Mouse (Mus musculus): ENCODE results near the gene Stpg4.

The Stpg4 gene

DNA sequence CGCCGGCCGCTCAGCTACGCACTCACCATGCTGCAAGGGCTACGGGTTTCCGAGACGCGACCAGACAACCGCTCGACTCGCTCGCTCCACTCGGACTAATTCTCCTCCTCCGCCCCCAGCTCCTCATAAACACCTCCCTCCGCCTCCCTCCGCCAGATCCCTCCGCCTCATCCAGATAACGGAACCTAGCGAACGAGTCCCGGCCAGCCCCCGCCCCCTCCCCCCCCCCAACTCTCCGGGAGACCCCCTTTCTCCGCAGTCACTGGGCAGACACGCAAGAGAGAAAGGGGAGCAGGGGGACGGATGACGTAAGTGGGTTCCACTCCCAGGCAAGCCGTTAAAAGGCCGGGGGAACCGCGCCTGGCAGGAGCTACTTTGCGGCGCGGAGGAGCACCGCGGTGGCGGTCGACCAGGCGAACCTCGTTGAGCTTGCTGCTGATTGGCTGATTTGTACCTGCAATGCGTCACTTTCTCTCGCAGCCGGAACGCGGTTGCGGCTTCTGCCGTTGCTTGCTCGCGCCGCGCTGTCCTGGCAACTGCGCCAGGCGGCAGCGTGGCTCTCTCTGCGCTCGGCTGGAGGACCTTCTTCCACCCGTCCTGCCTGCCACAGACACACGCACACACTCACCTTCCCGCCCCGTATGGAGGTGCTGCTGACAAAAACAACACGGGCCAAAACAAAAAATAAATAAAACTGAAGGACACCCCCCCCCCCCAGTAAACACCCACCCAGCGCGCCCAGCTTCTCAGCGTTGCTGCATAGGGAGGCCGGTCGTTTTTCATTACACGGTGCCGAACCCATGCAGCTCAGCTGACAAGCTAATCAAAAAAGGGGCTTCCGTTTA is 19.4 kb upstream of the Stpg4 start, which contains the start of gene Calm2:
Gene Calm2 (minus strand): TSS at position 169 of the 845 bp plus-strand sequence.
- peak; percentile 97 for DNase-seq

DNA sequence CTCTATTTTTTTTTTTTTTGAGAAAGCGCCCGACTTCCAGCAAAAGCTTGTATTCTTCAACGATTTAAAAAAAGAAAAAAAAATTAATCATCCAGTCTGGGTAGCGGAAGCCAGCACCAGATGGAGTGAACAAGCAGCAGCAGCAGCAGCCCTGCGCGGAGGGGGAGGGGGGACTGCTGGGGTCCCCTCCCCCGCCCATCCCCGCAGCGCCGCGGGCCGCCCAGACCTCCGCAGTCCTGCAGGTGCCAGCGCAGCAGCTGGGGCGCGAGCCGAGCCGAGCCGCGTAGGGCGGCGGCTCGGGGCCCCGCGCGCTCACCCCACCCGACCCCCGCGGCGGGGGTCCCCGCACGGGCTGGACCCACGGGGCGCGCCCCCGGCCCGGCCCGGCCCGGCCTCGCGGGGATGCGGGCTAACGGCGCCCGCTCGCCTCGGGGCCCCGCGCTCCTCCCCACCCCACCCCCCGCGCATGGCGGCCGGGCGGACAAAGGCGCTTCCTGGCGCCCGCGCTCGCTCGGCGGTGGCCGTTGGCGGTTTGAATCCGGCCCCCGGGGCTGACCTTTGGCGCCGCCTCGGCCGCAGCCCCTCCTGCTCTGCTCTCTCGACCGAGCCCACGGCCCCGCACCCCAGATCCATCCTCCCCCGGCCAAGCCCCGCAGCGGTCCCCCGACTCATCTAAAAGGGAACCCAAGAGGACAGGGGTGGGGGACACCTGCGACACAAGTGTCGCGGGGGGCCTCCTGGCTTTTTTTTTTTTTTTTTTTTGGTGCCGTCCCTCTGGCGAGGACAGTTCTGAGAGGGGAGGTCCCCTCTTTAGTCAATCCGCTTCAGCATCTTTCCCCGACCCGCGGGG is 18.6 kb upstream of the Stpg4 start:
- DNase-seq, result peak; percentile 81

DNA sequence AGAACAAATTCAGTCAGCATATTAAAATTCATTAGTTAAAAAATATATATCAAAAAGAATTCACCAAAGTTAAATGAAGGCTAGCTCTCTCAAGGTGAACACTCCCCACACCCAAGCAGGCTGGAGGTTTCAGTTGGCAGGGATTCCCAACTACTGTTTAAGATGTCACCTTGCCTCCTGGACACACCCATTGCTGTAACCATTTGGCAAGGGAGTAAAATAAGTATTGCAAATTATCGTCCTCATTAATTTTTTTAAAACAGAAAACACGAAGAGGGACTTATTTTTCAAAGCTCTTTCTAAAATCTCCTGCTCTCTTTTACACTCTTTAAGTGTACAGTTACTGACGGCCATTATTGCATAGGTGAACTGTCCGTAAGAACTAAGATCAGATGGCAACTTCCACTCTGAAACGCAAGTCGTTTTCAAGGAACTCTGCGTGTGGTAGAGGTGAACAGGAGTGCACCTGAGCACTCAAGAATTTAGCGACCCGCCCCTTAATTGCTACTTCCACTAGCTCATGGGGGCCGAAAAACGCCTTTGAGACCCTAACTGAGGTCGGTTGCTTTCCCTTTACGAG is 17.9 kb upstream of the Stpg4 start:
- no peak for DNase-seq

DNA sequence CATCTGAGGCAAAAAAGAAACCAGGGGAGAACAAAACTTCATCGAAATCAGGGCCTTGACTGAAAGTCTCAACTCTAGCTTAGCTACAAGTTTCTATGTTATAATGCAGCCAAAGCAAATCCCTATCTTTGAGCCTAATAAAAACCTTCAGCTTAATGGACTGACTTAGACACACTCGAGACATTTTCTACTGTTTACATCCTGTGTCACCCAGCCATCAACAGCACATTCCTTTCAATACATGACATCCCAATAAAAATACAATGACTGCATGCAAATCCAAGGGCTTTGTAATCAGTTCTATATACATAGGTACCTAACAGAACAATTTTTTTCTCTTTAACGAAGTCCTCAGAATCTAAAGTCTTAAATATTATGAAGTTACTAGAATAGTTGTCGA is 17.2 kb upstream of the Stpg4 start:
- no peak for DNase-seq

DNA sequence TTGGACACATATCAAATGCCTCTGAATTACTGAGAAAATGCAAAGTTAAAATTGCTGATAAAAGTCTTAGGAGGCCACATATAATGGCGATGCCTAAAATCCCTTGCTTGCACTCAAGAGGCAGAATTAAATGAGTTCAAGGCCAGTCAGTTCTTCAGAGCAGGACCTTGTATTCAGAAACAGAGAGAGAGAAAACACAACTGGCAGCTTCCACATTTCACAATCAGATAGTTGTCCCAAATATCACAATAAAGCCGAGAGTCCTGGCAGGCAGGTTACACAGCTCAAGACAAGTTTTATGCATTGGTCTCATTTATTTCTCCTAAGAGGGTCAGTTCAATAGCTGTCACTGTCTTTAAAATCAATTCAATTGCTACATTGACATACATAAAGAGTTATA is 14.0 kb upstream of the Stpg4 start:
- DNase-seq, result no peak

DNA sequence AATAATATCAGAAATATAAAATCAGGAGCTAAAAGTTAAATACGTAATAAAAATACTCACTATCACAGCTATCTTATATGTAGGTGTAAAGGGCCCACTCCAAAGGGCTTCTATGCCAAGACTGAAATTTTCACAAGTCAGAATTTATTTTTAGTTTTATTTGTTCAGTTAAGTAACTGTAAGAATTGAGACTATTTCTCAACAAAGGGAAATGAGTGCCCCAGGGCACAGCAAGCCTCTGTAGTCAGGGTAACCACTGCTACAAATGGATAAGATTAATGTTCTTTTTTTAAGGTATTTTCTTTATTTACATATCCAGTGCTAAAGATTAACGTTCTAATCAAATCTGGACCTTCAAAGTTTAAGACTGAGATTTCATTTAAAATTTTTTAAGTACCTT is 11.9 kb upstream of the Stpg4 start:
- DNase-seq, result no peak

DNA sequence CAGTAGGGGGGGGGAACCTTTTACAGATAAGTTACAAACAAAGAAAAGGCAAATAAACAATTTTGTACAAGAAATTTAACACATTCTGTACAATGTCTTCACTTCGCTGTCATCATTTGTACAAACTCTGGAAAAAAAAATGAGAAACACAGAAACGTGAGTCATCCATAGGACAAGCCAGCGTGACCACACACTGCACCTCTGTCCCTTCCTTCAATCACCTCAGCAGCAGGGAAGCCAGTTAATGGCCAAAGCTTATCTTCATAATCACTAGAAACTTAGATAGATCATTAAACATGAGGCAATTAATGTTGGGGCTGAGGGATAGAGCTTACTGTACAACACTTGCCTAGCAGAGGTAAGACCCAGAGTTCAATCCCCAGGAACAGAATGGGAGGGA is 6.4 kb upstream of the Stpg4 start:
- no peak for DNase-seq

DNA sequence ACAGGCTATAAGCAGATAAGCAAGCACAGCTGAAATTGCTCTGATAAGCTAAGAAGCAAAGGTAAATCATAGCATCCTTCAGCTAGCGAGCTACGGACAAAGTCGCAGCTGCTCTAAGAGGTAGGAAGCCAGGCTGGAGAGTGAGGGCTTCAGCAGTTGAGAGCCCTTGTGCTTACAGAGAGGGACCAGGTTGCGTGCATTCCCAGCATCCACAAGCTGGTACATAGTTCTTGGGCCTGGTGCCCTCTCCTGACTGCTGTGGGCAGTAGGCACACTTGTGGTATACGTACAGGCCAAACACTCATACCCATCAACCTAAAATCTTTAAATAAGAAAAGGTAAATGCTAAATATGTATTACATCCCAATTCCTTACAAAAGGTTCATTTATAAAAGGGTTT is 5.2 kb upstream of the Stpg4 start:
- no peak for DNase-seq

DNA sequence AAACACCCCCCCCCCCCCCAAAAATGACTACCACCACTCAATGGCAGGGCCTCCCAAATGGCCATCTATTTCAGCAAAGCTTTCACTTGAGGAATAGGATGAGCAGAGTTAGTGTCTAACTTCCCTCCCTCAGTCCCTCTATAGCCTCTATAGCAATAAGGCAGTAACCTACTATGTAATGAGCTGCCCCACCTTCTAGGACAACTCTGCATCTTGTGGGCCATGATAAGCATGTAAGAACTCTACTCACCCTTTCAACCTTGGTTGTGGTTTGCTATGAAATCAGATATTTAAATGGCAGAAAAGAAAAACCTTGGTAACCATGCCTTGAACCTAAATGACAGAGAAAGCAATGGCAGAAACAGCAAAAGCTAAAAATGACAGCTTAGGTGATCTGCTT is 4.8 kb upstream of the Stpg4 start:
- no peak for DNase-seq

DNA sequence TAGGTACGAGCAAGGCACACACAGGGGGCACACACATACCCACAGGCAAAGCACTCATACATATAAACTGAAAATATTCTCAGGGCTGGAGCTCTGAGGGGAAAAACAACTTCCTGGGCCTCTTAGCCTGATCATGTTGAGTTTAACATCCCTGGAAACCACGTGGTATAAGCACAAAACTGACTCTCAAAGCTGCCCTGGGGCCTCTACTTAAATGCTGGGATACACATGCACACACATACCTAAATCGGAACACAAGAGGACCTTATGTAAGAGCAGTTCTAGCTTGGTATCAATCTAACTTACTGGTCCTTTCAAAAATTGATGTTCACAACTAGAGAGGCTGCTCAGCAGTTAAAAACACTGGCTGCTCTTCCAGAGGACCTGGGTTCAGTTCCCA is 1.9 kb upstream of the Stpg4 start:
- DNase-seq, result no peak

DNA sequence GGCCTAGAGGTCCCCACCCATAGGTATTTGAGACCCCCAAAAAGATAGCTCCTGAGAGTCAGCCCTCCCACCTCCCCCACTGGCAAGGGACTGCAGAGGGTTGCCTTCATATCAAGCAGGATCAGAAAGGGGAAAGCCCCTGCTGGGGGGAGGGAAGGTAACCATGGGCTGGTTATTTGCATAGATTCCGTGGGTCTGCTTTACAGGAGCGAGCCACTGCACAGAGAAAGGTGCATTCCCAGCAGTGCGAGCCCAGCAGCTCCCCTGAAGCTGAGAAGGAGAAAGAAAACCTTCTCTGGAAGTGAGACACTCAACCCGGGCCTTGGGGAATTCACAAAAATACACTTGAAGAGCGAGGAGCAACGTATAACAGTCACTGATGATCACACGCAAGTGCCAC is 9.5 kb downstream of the Stpg4 start:
- no peak for DNase-seq

DNA sequence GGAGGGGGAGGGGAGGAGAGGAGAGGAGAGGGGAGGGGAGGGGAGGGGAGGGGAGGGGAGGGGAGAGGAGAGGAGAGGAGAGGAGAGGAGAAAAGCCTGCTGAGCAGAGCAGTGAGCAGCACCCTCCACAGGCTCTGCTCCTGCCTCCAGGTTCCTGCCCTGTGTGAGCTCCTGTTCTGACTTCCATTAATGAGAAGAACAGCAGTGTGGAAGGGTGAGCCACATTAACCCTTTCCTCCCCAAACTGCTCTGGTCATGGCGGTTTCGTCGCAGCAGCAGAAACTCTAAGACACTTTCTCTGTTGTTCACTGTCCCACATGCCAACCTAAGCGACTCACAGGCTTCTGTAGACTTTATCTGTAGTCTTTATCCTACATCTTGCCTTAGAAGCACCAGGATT is 20.9 kb downstream of the Stpg4 start:
- no peak for DNase-seq

DNA sequence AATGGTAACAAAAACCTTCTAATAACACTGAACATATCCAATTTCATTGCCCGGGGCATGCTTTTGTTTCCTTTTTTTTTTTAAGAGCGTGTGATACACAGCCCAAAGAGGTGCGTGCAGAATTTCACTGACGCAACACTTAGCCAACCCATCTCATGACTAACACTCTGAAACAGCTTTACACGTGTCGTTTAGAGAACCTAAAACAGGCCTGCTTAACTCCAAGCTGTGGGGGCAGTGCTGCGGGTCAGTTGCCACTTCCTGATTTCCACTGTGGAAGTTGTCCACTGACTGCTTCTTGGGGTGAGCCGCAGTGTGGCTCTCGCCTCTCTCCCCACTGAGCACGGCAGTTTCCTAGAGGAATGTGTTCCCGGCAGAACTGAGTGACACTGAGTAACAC is 22.0 kb downstream of the Stpg4 start:
- DNase-seq, result no peak

DNA sequence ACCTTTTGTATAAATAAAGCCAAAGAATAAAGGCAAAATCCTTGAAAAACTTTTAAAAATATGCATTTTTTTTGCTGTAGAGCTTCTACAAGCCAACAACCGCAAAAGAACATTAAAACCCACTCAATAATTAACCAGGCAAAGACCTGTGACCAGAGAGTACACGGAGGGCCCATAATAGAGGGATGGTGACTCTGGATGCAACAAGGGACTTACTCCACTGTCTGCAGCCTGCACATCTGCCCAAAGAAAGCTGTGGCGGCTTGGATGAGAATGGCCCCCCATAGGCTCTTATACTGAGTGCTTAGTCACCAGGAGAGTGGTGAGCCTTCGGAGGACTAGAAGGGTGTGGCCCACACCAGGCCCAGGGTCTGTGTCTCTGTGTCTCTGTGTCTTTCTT is 24.1 kb downstream of the Stpg4 start:
- DNase-seq, result no peak

DNA sequence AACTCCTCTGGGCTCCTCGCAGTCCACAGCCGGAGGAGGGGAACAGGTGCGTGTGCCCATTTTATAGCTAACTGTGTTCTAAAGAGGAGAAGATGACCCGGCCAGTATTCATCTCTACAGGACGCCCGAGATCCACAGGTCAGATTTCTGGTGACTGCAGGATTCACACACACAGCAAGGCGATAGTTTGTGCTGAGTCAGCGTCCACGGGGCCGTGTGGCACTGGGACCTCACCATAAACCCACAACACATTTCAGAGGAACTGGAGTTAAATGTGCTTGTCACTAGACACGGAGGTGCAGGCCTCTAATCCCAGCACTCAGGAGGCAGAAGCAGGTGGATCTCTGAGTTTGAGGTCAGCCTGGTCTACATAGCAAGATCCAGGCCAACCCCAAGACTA is 25.1 kb downstream of the Stpg4 start:
- DNase-seq, result no peak

DNA sequence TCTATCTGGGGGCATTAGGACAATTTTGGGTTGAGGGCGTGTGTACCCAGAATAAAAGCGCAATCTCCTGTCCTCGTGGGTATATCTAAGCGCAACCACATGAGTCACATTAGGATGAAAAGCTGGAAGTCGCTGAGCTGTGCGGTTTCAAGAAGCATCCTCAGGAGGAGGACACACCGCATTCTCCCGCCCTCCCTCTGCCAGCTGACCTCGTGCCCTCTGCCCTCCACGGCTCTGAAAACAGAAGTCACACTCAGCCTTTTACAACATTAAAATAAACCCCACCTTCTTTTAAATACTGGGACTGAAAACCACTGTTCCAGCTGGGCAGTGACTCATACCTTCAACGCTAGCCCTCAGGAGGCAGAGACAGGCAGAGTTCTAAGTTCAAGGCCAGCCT is 30.5 kb downstream of the Stpg4 start:
- no peak for DNase-seq

DNA sequence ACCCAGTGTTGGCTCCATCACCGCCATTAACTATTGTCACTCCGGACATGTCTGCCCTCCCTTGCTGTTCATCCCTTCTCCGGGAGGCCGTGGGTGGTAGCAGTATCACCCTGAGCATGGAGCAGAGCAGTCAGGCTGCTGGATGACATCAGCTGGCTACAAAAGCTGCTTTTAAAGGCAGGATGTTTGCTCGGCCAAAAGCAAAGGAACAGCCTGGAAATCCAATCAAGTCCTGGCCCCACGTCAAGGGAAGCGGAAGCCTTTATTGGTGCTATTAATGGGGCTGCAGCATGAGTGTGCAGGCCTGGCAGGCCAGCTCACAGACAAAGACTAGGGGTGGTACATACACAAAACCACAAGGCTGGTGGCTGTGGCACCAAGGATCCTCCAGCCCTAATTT is 36.3 kb downstream of the Stpg4 start:
- no peak for DNase-seq

DNA sequence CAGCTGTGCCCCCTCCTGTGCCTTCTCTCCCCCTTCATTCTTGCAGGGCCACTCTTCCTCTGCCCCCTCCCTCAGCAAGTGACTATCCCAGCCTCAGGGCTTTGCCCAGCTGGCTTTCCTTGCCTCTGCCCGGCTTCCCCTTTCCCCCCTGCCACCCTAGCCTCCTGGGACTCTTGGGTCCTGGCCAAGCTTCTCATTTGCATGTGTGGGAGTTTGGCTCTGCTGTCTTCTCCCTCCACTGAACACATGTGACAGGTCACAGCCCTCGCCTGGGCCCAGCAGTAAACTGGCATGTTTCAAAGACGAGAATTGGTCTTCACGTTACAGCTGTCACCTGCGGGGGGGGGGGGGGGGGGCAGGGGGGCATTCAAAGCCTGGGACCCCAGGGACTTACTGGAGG is 40.5 kb downstream of the Stpg4 start:
- DNase-seq, result no peak

DNA sequence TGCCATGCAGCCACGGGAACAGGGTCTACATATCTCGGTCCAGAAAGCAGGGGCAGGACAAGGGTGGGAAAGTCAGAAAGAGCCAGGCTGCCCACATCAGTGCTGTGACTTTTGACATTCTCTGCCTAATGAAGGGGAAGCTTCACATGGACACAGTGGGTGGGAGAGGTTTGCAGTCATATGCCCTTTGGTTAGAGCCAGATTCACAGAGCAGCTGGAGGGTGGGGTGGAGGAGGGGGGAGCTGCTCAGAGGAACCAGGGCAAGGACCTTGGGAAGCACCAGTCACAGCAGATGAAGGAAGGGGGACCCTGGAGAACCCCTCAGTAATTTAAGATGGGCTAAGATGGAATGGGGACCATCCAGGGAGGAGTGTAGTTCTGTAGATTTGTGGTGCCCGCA is 41.7 kb downstream of the Stpg4 start:
- DNase-seq, result no peak

DNA sequence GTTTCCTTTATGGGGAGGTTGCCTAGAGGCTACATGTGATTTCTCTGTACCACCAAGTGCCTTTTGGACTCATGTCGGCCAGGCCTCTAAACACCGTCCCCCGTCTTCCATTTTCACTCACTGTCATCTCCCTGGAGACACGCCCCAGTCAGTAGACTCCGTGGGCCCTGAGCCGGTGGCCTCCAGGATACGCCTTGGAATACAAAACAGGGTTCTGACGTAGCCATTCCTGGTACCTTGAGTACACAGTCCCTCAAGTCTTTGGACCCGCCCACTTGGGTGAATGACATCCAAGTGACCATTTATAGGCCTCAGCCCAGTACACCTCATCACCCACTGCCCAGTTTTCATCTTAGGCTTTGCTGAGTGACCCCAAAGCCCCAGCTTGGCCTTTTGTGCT is 46.9 kb downstream of the Stpg4 start:
- no peak for DNase-seq

DNA sequence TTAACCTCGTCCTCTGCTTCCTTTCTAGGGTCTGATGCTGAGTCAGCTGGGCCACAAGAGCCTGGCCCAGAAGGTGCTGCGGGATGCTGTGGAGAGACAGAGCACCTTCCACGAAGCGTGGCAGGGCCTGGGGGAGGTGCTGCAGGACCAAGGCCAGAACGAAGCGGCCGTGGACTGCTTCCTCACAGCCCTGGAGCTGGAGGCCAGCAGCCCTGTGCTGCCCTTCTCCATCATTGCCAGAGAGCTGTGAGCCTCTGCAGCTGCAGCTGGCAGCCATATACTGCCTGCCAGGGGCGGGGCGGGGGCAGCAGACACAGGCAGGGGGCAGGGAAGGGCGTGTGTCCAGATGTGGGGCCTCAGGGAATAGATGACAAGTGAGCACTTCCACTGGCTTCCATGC is 47.7 kb downstream of the Stpg4 start:
- DNase-seq, result no peak

DNA sequence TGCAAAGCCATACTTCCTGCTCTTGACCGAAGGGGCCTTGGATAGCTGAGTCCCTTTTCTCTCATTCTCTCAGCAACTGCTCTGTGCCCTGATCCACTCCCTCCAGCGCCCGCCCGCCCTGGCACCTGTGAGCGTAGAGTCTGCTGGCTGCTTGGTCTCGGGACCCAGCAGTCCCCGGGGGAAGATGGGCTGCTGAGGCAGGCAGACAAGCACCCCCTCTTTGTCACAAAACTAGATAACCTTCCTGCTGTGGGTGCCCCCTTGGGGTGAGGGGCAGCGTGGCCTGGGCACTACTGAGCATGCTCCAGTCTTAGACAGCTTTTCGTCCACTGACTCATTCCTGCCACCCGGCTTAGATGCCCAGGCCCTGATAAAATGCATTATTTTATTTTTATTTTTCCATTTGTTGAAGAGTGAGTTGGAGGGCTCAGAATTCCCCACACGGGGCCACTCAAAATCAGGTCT is 48.3 kb downstream of the Stpg4 start:
- no peak for DNase-seq

DNA sequence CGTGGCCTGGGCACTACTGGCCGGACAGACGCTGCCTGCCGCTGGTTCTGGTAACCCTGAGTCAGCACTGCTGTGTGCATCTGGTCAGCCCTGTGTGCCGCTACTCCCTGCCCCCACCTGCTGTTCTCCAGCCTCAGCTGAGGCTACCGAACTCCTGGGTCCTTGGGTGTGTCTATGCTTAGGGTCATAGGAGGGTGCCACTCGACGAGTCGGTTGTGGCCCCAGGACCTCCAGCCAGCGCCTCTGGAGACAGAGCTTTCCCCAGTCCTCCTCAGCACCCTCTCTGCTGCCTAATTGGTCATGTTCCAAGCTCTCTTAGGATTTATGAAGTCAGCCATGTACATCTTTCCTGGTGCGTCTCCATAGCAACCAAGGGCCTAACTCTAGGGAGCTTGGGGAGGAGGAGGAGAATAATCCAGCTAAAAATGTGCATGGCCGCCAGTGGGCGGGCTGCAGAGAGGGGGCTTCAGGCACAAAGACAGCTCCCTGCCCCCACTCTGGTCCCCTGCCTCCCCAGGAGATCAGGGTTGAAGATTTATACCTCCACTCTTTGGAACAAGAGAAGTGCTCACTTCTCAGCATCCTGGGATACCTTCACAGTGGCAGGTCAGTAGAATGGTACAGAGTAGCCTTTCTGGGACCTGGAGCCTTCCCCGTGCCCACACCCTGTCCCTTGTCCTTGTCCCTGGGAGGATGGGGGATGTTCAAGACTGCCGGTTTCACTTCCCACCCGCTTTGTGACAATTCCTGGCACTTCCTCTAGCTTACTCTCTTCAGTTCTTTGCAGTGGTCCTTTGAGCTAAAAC is 49.0 kb downstream of the Stpg4 start:
- no peak for DNase-seq
